Mouse (Mus musculus): Measurements from ENCODE around the gene Gstp2. TPM values are rescaled to one million over a fixed set of nuclear protein-coding genes. Genes with fewer than 3 reads are reported as not detected.
"Not testable (repeated sequence)": the region's sequence is repeated elsewhere in the genome, so short reads cannot be mapped to it uniquely, and the experiment has no call there.

Gene Gstp2
- polyA plus RNA-seq, 1 experiment from 2014 or later, result 2.6 TPM

DNA sequence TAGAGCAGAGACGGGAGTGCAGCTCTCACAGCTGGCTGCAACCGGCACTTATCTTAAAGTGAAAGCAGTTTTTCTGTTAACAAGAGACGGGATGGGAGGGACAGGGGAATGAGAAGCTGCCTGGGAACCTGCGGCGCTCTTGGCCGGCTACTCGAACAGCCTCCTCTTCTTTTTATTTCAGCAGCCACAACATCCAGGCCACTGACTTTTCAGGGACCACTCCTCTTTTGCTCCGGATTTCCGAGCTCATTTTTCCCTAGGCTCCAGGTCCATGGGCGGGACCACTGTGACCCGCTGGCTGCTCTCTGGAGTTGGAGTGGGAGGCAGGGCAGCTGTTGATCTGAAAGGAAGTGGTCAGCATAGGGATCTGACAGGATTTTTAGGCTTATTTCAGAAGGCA, 18.7 kb upstream of the Gstp2 start:
- not testable (repeated sequence) for H3K4me3 ChIP-seq (ENCODE audit: low read length); H3K9me3 ChIP-seq (ENCODE audit: control insufficient read depth, low read length); H3K4me1 ChIP-seq (ENCODE audit: control insufficient read depth, insufficient read depth, low read depth, low read length); H3K36me3 ChIP-seq (ENCODE audit: control insufficient read depth, insufficient read depth, low read length); H3K4me2 ChIP-seq (ENCODE audit: low read length); H3K27me3 ChIP-seq (replicated peaks; ENCODE audit: control insufficient read depth, insufficient read depth, low read length); H3K27ac ChIP-seq (ENCODE audit: low read depth, low read length); H3K9ac ChIP-seq (ENCODE audit: low read depth, low read length); ATAC-seq
- WGBS, result 36% methylated on average over 2 of the region's 11 CpGs

DNA sequence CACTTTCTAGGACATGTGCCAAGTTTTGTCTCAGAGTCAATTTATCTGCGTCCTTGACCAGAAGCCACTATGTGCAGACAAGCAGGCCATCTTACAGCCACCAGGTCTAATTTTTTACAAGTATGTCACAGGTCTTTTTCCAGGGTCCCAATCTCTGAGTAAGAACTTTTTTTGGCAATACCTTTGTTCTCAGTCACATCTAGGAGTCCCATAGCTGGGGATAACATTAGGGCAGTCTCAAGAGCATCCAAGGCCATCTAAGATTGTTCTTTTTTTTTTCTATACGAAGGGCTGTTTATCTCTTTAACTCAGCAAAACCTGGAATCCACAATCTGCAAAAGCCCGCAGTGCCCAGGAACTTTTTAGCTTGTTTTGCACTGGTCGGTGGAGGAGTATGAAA, 17.5 kb upstream of the Gstp2 start:
- not testable (repeated sequence) for ATAC-seq; H3K36me3 ChIP-seq (ENCODE audit: control insufficient read depth, insufficient read depth, low read length); H3K27ac ChIP-seq (ENCODE audit: low read depth, low read length); H3K9me3 ChIP-seq (ENCODE audit: control insufficient read depth, low read length); H3K4me1 ChIP-seq (ENCODE audit: control insufficient read depth, insufficient read depth, low read depth, low read length); H3K4me2 ChIP-seq (ENCODE audit: low read length); H3K4me3 ChIP-seq (ENCODE audit: low read length); H3K9ac ChIP-seq (ENCODE audit: low read depth, low read length); H3K27me3 ChIP-seq (replicated peaks; ENCODE audit: control insufficient read depth, insufficient read depth, low read length)
- 94% methylated on average over 2 of the region's 4 CpGs for WGBS

- H3K9me3 ChIP-seq (ENCODE audit: control insufficient read depth, low read length), result no peaks in the 10 kb centered on the region
- H3K27me3 ChIP-seq (replicated peaks; ENCODE audit: control insufficient read depth, insufficient read depth, low read length), result no peaks in the 10 kb centered on the region
- ATAC-seq, result no peak
- H3K36me3 ChIP-seq (ENCODE audit: control insufficient read depth, insufficient read depth, low read length), result no peaks in the 10 kb centered on the region
- 92% methylated on average over 5 of the region's 6 CpGs for WGBS
- no peak overlapping the region for H3K9ac ChIP-seq (ENCODE audit: low read depth, low read length)
- no peaks in the 10 kb centered on the region for H3K4me1 ChIP-seq (ENCODE audit: control insufficient read depth, insufficient read depth, low read depth, low read length)
- H3K4me2 ChIP-seq (ENCODE audit: low read length), result no peak overlapping the region
- H3K27ac ChIP-seq (ENCODE audit: low read depth, low read length), result no peak overlapping the region
- H3K4me3 ChIP-seq (ENCODE audit: low read length), result no peak overlapping the region
Measured at GRCm38 (mm10) chr19:4060899-4061465, 15.2 kb upstream of the Gstp2 start.

DNA sequence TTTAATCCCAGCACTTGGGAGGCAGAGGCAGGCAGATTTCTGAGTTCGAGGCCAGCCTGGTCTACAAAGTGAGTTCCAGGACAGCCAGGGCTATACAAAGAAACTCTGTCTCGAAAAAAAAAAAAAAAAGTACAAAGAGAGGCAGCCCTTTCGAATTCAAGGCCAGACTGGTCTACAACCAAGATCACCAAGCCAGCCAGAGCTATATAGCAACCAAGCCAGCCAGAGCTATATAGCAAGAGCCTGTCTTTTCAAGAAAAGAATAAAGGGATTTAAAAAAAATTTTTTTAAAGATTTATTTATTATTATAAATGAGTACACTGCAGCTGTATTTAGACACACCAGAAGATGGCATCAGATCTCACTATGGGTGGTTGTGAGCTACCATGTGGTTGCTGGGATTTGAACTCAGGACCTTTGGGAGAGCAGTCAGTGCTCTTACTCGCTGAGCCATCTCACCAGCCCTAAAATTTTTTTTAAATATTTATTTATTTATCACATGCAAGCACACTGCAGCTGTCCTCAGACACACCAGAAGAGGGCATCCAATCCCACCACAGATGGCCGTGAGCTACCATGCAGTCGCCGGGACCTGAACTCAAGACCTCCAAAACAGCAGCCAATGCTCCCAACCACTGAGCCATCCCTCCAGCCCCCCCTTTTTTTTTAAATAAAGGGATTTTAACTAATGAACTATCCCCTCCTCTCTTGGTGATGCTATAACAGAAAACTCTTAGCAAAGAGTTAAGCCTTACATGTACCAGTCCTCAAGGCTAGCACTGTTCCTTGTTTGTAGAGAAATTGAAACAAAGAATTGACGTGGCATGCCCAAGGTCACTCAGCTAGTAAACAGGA, 14.4 kb upstream of the Gstp2 start:
- H3K4me3 ChIP-seq (ENCODE audit: low read length); H3K4me2 ChIP-seq (ENCODE audit: low read length); H3K9me3 ChIP-seq (ENCODE audit: control insufficient read depth, low read length); H3K9ac ChIP-seq (ENCODE audit: low read depth, low read length); ATAC-seq; H3K27ac ChIP-seq (ENCODE audit: low read depth, low read length); H3K27me3 ChIP-seq (replicated peaks; ENCODE audit: control insufficient read depth, insufficient read depth, low read length); H3K4me1 ChIP-seq (ENCODE audit: control insufficient read depth, insufficient read depth, low read depth, low read length); H3K36me3 ChIP-seq (ENCODE audit: control insufficient read depth, insufficient read depth, low read length): not testable (repeated sequence)
- whole genome bisulfite sequencing, result 91% methylated on average over 8 of the region's 8 CpGs

DNA sequence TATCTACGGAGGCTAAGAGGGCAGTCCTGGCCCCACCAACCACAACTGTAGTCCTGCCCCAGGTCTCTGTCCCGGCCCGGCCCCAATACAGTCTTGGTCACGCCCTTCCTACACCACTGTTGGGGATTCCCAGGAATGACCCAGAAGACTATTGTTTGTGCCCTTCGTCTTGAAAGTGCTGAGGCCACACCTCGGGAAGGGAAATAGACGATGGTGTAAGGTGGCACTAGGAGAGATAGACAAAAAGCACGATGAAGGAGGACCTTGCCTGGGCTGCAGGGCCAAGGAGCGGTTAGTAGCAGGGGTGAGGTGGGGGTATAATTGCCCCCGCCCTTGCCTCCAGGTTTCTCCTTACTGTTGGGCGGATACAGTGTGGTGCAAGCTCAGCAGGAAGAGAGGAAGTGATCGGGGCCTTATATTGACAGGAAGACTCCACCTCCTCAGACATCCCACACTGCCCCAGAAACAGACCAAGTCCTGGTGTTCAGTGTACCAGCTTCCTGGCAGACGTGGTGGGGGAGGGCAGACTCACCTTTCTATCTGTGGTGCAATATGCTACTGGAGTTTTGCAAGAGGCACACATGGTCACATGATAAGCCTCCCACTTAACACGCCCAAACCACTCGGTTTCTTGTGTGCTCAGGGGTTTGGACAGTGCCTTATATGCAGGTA, 13.4 kb upstream of the Gstp2 start, which contains the start of gene Gstp3:
Gene Gstp3 (minus strand): TSS at position 501 of the 672 bp plus-strand sequence.
- 81% methylated on average over 15 of the region's 15 CpGs for WGBS
- no peaks in the 10 kb centered on the region for H3K36me3 ChIP-seq (ENCODE audit: control insufficient read depth, insufficient read depth, low read length)
- no peak within 1 kb of the TSS for H3K4me3 ChIP-seq (ENCODE audit: low read length)
- no peak within 1 kb of the TSS for H3K9ac ChIP-seq (ENCODE audit: low read depth, low read length)
- no peak within 1 kb of the TSS for H3K4me2 ChIP-seq (ENCODE audit: low read length)
- H3K27me3 ChIP-seq (replicated peaks; ENCODE audit: control insufficient read depth, insufficient read depth, low read length), result no peaks in the 10 kb centered on the region
- no peaks in the 10 kb centered on the region for H3K4me1 ChIP-seq (ENCODE audit: control insufficient read depth, insufficient read depth, low read depth, low read length)
- no peaks in the 10 kb centered on the region for H3K9me3 ChIP-seq (ENCODE audit: control insufficient read depth, low read length)
- no peak within 1 kb of the TSS for H3K27ac ChIP-seq (ENCODE audit: low read depth, low read length)
- no peak for ATAC-seq

- no peak overlapping the region for H3K4me3 ChIP-seq (ENCODE audit: low read length)
- no peaks in the 10 kb centered on the region for H3K36me3 ChIP-seq (ENCODE audit: control insufficient read depth, insufficient read depth, low read length)
- 91% methylated on average over 5 of the region's 5 CpGs for WGBS
Measured at GRCm38 (mm10) chr19:4058581-4058980, 12.8 kb upstream of the Gstp2 start.

DNA sequence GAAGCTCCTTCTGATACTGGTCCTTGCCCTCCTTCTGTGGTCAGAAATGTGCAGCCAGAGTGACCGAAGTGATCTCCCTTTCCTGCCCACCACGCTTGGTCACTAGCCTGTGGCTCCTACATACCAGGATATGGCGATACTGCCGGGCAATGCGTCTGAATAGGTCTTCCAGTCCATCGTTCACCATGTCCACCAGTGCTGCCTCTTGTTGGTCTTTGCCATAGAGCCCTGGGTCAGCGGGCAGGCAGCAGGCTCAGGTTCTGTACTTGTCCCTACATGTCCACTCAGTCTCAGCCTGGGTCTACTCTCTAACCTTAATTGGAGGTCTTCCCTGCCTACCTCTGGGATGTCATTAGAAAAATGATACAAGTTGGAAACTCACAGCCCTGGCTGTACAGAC, 12.1 kb upstream of the Gstp2 start:
- H3K27ac ChIP-seq (ENCODE audit: low read depth, low read length), result no peak overlapping the region
- H3K27me3 ChIP-seq (replicated peaks; ENCODE audit: control insufficient read depth, insufficient read depth, low read length), result no peaks in the 10 kb centered on the region
- no peaks in the 10 kb centered on the region for H3K4me1 ChIP-seq (ENCODE audit: control insufficient read depth, insufficient read depth, low read depth, low read length)
- no peaks in the 10 kb centered on the region for H3K9me3 ChIP-seq (ENCODE audit: control insufficient read depth, low read length)
- no peaks in the 10 kb centered on the region for H3K36me3 ChIP-seq (ENCODE audit: control insufficient read depth, insufficient read depth, low read length)
- no peak overlapping the region for H3K4me2 ChIP-seq (ENCODE audit: low read length)
- no peak overlapping the region for H3K9ac ChIP-seq (ENCODE audit: low read depth, low read length)
- no peak overlapping the region for H3K4me3 ChIP-seq (ENCODE audit: low read length)
- WGBS, result 98% methylated on average over 7 of the region's 7 CpGs
- no peak for ATAC-seq

More at GRCm38 (mm10) chr19:4058581-4058980, 12.8 kb upstream of the Gstp2 start:
- no peak for ATAC-seq
- Histone ChIP-seq H3K9me3 (ENCODE audit: control insufficient read depth, low read length) (no peaks in the 10 kb centered on the region), H3K9ac (ENCODE audit: low read depth, low read length) (no peak overlapping the region), H3K4me1 (ENCODE audit: control insufficient read depth, insufficient read depth, low read depth, low read length) (no peaks in the 10 kb centered on the region), H3K27me3 (replicated peaks; ENCODE audit: control insufficient read depth, insufficient read depth, low read length) (no peaks in the 10 kb centered on the region), H3K27ac (ENCODE audit: low read depth, low read length) (no peak overlapping the region), H3K4me2 (ENCODE audit: low read length) (no peak overlapping the region)

- Histone ChIP-seq H3K4me3 (ENCODE audit: low read length) (no peak overlapping the region), H3K4me1 (ENCODE audit: control insufficient read depth, insufficient read depth, low read depth, low read length) (no peaks in the 10 kb centered on the region), H3K9ac (ENCODE audit: low read depth, low read length) (no peak overlapping the region), H3K4me2 (ENCODE audit: low read length) (no peak overlapping the region), H3K27ac (ENCODE audit: low read depth, low read length) (no peak overlapping the region), H3K27me3 (replicated peaks; ENCODE audit: control insufficient read depth, insufficient read depth, low read length) (no peaks in the 10 kb centered on the region), H3K9me3 (ENCODE audit: control insufficient read depth, low read length) (no peaks in the 10 kb centered on the region), H3K36me3 (ENCODE audit: control insufficient read depth, insufficient read depth, low read length) (no peaks in the 10 kb centered on the region)
- 81% methylated on average over 13 of the region's 13 CpGs for WGBS
- no peak for ATAC-seq
Measured at GRCm38 (mm10) chr19:4057389-4057788, 11.6 kb upstream of the Gstp2 start.

- no peak overlapping the region for H3K4me2 ChIP-seq (ENCODE audit: low read length)
- H3K9me3 ChIP-seq (ENCODE audit: control insufficient read depth, low read length), result no peaks in the 10 kb centered on the region
- WGBS, result 37% methylated on average over 4 of the region's 4 CpGs
- no peak overlapping the region for H3K27ac ChIP-seq (ENCODE audit: low read depth, low read length)
- H3K4me3 ChIP-seq (ENCODE audit: low read length), result no peak overlapping the region
- H3K9ac ChIP-seq (ENCODE audit: low read depth, low read length), result no peak overlapping the region
- no peak for ATAC-seq
- no peaks in the 10 kb centered on the region for H3K4me1 ChIP-seq (ENCODE audit: control insufficient read depth, insufficient read depth, low read depth, low read length)
- H3K27me3 ChIP-seq (replicated peaks; ENCODE audit: control insufficient read depth, insufficient read depth, low read length), result no peaks in the 10 kb centered on the region
- no peaks in the 10 kb centered on the region for H3K36me3 ChIP-seq (ENCODE audit: control insufficient read depth, insufficient read depth, low read length)
Measured at GRCm38 (mm10) chr19:4056727-4057126, 10.9 kb upstream of the Gstp2 start.
